Mouse (Mus musculus) heart, embryonic 14.5 days (tissue): ENCODE measurements around the gene Arid5b. TPM values are rescaled to one million over a fixed set of nuclear protein-coding genes. Genes with fewer than 3 reads are reported as not detected.

ENCODE experiments used
- ATAC-seq: fragments of 200-750 bp; cut with Nextera tagmentation; 2 replicates; pipeline ENCODE4 v1.8.0; 2017; ENCODE audit warnings: low read depth, moderate TSS enrichment; ENCODE audit not compliant: insufficient number of reproducible peaks, insufficient read depth, low FRiP score
- H3K27ac ChIP-seq, 2 experiments: fragments of 200-500 bp in 1 of 2; fragments of 300-500 bp in 1 of 2; sonication (generic) in 1 of 2; replicated peaks in 1 of 2; 2 replicates each; pipeline ENCODE4 v1.5.1; 2012 to 2014; ENCODE audit warnings: low read depth in 2 of 2, low read length in 2 of 2, control low read depth in 1 of 2, mild to moderate bottlenecking in 1 of 2, mixed read lengths in 1 of 2; ENCODE audit not compliant: control insufficient read depth in 1 of 2, insufficient read depth in 1 of 2
- H3K27me3 ChIP-seq: fragments of 300-500 bp; sonication (generic); 2 replicates; pipeline ENCODE4 v1.6.1; 2014; ENCODE audit warnings: mild to moderate bottlenecking, low read length, control low read depth; ENCODE audit not compliant: control insufficient read depth, insufficient read depth
- H3K36me3 ChIP-seq: fragments of 300-500 bp; sonication (generic); 2 replicates; pipeline ENCODE4 v1.6.1; 2014; ENCODE audit warnings: mild to moderate bottlenecking, control low read depth, low read length, mixed read lengths; ENCODE audit not compliant: control insufficient read depth, insufficient read depth
- H3K4me1 ChIP-seq, 2 experiments: fragments of 200-500 bp in 1 of 2; fragments of 300-500 bp in 1 of 2; sonication (generic) in 1 of 2; 2 replicates each; pipeline ENCODE4 v1.6.1; 2012 to 2014; ENCODE audit warnings: low read length in 2 of 2, control low read depth in 1 of 2, mixed read lengths in 1 of 2; ENCODE audit not compliant: control insufficient read depth in 2 of 2, insufficient read depth in 2 of 2
- H3K4me2 ChIP-seq: fragments of 300-500 bp; sonication (generic); 2 replicates; pipeline ENCODE4 v1.6.1; 2014; ENCODE audit warnings: mild to moderate bottlenecking, low read length
- H3K4me3 ChIP-seq, 2 experiments: fragments of 200-500 bp in 1 of 2; fragments of 300-500 bp in 1 of 2; sonication (generic) in 1 of 2; 2 replicates each; pipeline ENCODE4 v1.5.1; 2012 to 2014; ENCODE audit warnings: low read length in 2 of 2, mild to moderate bottlenecking in 2 of 2, control low read depth in 1 of 2, low read depth in 1 of 2, moderate library complexity in 1 of 2; ENCODE audit not compliant: control insufficient read depth in 1 of 2, insufficient read depth in 1 of 2
- H3K9ac ChIP-seq: fragments of 300-500 bp; sonication (generic); 2 replicates; pipeline ENCODE4 v1.6.1; 2014; ENCODE audit warnings: mild to moderate bottlenecking, low read length
- H3K9me3 ChIP-seq: fragments of 300-500 bp; sonication (generic); 2 replicates; pipeline ENCODE4 v1.6.1; 2016; ENCODE audit warnings: low read length, control low read depth; ENCODE audit not compliant: control insufficient read depth
- WGBS: fragments of 180-500 bp; shearing (Covaris S2); extraction: QIAGEN DNeasy Blood & Tissue Kit; methylation state at CpG from one replicate; pipeline ENCODE4 v1.1.7; 2014; 5-methylcytosine and 5-hydroxymethylcytosine counted together
- polyA plus RNA-seq: library from polyadenylated mRNA; unstranded; fragments of >200 nt; fragmentation: Nextera tagmentation; extraction: Ambion mirVana; gene quantifications from 2 replicates; pipeline ENCODE4 v1.2.1, GENCODE M21; 2014

Gene Arid5b
- polyA plus RNA-seq, 1 experiment from 2014 or later = 23.0 TPM

DNA sequence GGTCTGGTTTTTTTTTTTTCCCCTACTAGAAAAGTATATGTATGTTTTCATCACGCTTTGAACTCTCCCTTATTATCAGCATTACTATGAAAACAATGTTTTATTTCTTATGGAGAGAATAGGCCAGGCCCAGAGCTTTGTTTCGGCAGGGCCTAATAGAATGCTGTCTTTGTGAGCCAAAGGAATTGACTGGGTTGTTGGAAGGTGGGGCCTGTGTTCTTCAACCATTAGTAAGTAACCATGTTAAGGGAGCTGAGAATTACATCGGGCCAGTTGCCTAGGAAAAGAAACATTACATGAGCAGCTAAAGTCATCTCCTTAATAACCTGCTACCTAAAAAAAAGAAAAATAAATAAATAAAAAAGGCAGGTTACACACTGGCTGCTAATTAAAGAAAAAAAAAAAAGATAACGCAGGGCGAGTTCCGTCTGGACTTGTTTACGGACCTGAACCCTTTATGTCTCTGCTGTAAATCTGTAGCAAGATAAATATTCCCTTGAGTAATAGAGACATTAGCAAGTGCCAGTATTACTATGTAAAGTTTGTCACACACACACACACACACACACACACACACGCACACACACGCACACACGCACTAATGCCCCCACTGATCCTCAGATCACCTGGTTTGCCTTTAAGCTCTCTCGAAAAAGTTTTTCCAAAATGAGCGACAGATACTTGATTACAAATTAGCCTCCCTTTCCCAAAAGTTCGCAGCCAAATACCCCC lies 47.7 kb downstream of the Arid5b start:
- peaks cover 7 to 20% of the 10 kb centered on the region in 2 experiments for H3K4me1 ChIP-seq
- H3K36me3 ChIP-seq = peaks cover 22% of the 10 kb centered on the region
- H3K9me3 ChIP-seq = no peaks in the 10 kb centered on the region
- H3K27me3 ChIP-seq = no peaks in the 10 kb centered on the region
- 64% methylated on average over 13 of the region's 13 CpGs for WGBS
- 0 out of 4 replicates have a peak overlapping the region, but pooled peaks of 1 of the 2 experiments have one; percentile 10 for H3K27ac ChIP-seq
- no peak for ATAC-seq
- peak overlapping the region; percentile 51; the same call in 1 of the 2 replicates for H3K4me2 ChIP-seq
- H3K4me3 ChIP-seq = no peak overlapping the region
- H3K9ac ChIP-seq = no peak overlapping the region; the same call in 1 of the 2 replicates

- Histone ChIP-seq H3K4me2 (no peak overlapping the region), H3K27ac (peak overlapping the region in 1 of 2 experiments; percentile 10; a peak in 1 of 4 replicates), H3K36me3 (peaks cover 26% of the 10 kb centered on the region), H3K9me3 (no peaks in the 10 kb centered on the region), H3K27me3 (no peaks in the 10 kb centered on the region), H3K4me1 (peaks cover 7 to 20% of the 10 kb centered on the region in 2 experiments), H3K9ac (no peak overlapping the region), H3K4me3 (no peak overlapping the region)
- WGBS = 45% methylated on average over 22 of the region's 22 CpGs
- ATAC-seq = no peak
Measured at GRCm38 (mm10) chr10:68229640-68230565, 48.6 kb downstream of the Arid5b start.

DNA sequence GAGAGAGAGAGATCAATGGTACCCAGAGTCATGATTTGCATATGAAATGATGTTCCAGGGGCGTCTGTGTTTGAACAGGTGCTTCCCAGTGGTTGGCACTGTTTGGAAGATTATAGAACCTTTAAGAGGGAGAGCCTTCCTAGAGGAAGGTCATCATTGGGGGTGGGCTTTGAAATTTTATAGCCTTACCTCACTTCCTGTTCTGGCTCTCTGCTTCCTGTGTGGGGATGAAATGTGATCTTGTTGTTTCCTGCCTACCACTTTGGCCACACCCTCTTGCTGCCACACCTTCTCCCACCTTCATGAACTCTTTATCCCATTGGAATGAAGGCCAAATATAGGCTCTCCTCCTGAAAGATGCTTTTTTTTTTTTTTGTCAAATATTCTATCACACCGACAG lies 55.9 kb downstream of the Arid5b start:
- no peak overlapping the region for H3K4me3 ChIP-seq
- no peak for ATAC-seq
- H3K9me3 ChIP-seq = peaks cover under 1% of the 10 kb centered on the region; the same call in 1 of the 2 replicates
- H3K27ac ChIP-seq = no peak overlapping the region
- no peak overlapping the region for H3K9ac ChIP-seq
- no peak overlapping the region for H3K4me2 ChIP-seq
- peaks cover 17% of the 10 kb centered on the region for H3K36me3 ChIP-seq
- 85% methylated on average over 2 of the region's 2 CpGs for WGBS
- H3K4me1 ChIP-seq = peaks cover 3 to 14% of the 10 kb centered on the region in 2 experiments
- H3K27me3 ChIP-seq = no peaks in the 10 kb centered on the region

DNA sequence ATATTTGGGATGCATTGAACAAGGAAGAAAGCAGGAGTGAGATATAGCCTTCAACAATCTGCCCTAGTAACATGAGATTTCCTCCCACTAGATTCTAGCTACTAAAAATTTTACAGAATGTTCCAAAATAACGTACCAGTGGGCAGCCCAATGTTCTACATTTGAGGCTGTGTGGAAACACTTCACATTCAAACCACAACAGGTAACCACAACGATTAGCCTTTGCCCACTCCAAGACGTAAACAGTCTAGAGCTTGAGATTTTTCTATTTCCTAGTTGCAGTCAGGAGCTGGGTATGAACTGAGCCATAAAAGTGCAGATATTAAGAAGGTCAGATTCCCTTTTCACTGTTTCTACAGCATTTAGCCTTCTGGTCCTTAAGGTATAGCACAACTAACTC lies 56.5 kb downstream of the Arid5b start:
- Histone ChIP-seq H3K36me3 (peaks cover 18% of the 10 kb centered on the region; the same call in 1 of the 2 replicates), H3K27me3 (no peaks in the 10 kb centered on the region), H3K4me1 (peaks cover 3 to 14% of the 10 kb centered on the region in 2 experiments), H3K4me2 (no peak overlapping the region), H3K9me3 (peaks cover 7% of the 10 kb centered on the region), H3K4me3 (no peak overlapping the region), H3K27ac (peak overlapping the region in 1 of 2 experiments; percentile 34; a peak in 1 of 4 replicates), H3K9ac (no peak overlapping the region)
- ATAC-seq = no peak
- 93% methylated on average over 3 of the region's 3 CpGs for WGBS

DNA sequence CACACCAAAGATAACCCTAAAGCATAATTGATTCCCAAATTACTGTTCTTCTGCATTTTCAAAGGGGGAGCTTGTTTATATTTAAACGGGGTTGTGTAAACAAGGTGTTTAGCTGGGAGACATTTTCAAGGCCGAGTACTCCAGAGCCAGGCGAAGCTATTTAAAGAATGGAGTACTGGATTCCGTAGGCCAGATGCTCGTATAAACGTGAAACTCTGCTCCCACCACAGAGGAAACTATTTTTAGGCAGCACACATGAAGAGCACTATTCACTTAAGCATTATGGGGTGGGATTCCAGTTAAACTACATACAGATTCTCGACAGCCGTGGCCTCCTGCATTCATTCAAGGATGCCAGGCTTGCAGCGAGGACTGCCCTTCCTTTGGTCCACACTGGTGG lies 59.2 kb downstream of the Arid5b start:
- Histone ChIP-seq H3K9me3 (peaks cover 13% of the 10 kb centered on the region), H3K27ac (peak overlapping the region; percentile 87 to 93)
- peak; percentile 59; the same call in 1 of the 2 replicates for ATAC-seq

DNA sequence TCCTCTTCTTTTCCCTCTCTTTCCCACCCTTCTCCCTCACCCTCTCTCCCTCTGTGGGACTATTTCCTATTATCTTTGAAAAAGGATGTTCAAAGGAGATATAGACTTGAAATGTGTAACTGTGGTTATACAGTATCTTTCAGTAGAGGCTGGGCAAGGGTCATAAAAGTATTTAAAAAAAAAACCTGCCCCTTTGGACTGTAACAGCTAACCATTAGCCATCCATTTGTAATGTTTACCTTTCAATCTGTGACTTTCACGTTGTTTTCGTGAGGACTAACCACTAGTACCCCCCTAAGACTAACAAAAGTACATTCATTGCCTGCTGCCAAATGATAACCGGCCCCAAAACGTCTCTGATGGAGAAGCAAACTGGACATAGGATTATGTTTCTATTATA lies 59.9 kb downstream of the Arid5b start:
- Histone ChIP-seq H3K4me2 (no peak overlapping the region), H3K4me1 (peaks cover 3 to 14% of the 10 kb centered on the region in 2 experiments), H3K9ac (no peak overlapping the region), H3K27me3 (no peaks in the 10 kb centered on the region), H3K27ac (peak overlapping the region in 1 of 2 experiments; percentile 93; a peak in 2 of 4 replicates), H3K9me3 (peaks cover 13% of the 10 kb centered on the region), H3K4me3 (no peak overlapping the region), H3K36me3 (peaks cover 26% of the 10 kb centered on the region)
- no peak for ATAC-seq
- 71% methylated on average over 4 of the region's 4 CpGs for WGBS

More for the DNA sequence above, 59.2 kb downstream of the Arid5b start:
- Histone ChIP-seq H3K4me2 (peak overlapping the region; percentile 53), H3K4me1 (peaks cover 3 to 14% of the 10 kb centered on the region in 2 experiments), H3K27me3 (no peaks in the 10 kb centered on the region), H3K9ac (peak overlapping the region; percentile 44; the same call in 1 of the 2 replicates), H3K4me3 (no peak overlapping the region), H3K36me3 (peaks cover 26% of the 10 kb centered on the region)
- WGBS = 29% methylated on average over 9 of the region's 9 CpGs

DNA sequence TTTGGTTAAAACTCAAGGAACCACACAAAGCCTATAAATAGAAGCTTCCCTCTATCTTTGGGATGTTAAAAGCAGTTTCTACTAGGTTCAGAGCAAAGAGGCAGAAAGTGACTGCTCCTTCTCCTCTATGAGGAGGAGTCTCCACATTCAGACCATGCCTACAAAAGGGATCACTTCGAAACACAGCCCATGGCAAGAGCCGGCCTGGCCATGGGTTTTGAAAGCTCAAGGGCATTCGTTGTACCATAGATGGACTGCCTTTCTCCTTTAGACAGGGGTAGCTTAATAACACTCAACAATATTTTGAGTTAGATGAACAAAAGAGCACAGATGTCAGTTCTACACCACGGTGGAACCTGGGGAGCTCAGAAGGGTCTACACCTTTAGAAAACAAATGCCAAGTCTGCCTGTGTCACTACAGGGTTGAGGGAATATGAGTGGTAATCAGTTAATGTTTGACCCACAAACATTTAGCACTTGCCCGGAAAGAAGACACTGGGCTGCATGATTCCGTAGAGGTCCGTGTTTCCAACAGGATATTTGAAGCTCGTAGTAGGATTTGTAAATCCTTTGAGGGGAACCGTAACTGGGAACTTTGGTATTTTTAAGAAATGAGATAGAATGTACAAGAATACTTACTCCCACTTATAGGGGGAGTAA lies 63.6 kb downstream of the Arid5b start:
- H3K4me2 ChIP-seq = no peak overlapping the region
- peaks cover 22% of the 10 kb centered on the region for H3K36me3 ChIP-seq
- 91% methylated on average over 9 of the region's 9 CpGs for WGBS
- no peak for ATAC-seq
- no peaks in the 10 kb centered on the region for H3K27me3 ChIP-seq
- H3K9ac ChIP-seq = no peak overlapping the region
- peaks cover 7 to 20% of the 10 kb centered on the region in 2 experiments for H3K4me1 ChIP-seq
- peaks cover 13% of the 10 kb centered on the region for H3K9me3 ChIP-seq
- no peak overlapping the region for H3K27ac ChIP-seq
- H3K4me3 ChIP-seq = no peak overlapping the region
